Mouse (Mus musculus): Measurements from ENCODE around the gene Fbxw19. TPM values are rescaled to one million over a fixed set of nuclear protein-coding genes. Genes with fewer than 3 reads are reported as not detected.
"Not testable (repeated sequence)": the region's sequence is repeated elsewhere in the genome, so short reads cannot be mapped to it uniquely, and the experiment has no call there.

The Fbxw19 gene
- polyA plus RNA-seq (2012; rRNA removed), result not detected in 2 replicates

DNA sequence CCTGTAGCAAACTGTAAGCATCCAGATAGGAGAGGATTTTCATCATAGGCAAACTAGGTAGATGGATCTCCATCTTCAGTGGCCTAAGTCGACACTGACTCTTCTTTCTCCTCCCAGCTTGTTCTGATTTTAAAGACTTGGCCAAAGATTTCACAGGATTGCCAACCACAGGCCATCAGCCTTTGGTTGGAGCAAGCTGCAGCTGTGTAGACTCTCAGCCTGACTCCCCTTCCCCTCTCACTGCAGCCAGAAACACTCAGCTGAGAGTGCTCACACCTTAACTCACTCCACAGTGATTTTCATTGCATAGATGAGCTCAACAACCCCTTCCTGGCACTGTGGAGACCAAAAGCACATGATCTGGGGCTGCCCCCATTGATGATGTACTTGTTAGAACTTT is at the start of gene Fbxw19:
Fbxw19 (minus strand) TSS at position 101 of the 400 bp plus-strand sequence.
- DNase-seq (ENCODE audit: low read depth), result not testable (repeated sequence)

DNA sequence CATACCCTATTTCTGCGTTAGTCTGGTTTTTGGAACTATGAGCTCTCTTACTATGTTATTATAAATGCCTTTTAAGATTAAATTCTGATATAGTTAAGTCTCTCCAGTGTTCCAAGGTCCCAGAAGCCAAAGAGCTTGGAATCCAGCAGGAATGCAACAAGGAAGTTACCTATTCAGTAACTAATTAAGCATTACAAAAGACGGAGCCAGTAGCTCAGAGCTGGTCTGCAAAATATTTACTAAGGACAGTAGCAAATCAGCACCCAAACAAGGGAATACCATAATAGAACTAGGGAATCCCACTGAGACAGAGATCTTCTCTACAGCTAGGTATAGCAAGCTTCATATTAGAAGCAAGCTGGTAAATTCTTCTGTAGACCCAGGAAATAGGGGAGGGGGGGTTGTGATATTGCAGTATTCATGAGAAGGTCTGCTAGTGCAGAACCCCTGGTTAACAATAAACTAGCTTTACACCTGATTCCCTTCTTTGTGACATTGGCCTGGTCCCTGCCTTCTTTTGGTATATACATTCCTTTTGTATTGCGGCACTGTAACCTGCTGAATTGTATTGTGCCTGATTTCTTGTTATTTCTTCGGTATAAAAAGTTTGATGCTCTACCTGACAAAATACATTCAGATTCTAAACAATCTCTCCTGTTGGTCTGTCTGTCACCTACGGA is 27.9 kb upstream of the Fbxw19 start:
- no peak for TF ChIP-seq CTCF (IDR thresholded peaks at IDR 0.05; ENCODE audit: borderline replicate concordance, extremely low read depth, insufficient read depth, insufficient read length)
- TF ChIP-seq POLR2A (IDR thresholded peaks at IDR 0.05; ENCODE audit: borderline replicate concordance, extremely low read depth, insufficient read depth, insufficient read length, poor library complexity, severe bottlenecking), result no peak
- no peak for DNase-seq (ENCODE audit: low read depth)

DNA sequence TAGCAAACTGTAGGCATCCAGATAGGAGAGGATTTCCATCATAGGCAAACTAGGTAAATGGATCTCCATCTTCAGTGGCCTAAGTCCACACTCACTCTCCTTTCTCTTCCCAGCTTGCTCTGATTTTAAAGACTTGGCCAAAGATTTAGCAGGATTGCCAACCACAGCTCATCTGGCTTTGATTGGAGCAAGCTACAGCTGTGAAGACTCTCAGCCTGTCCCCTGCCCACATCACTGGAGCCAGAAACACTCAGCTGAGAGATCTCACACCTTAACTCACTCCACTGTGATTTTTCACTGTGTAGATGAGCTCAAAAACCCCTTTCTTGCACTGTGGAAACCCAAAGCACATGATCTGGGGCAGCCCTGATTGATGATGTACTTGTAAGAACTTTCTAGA is 46.6 kb downstream of the Fbxw19 start, which contains the start of gene Fbxw16:
Fbxw16 (minus strand) TSS at position 101 of the 400 bp plus-strand sequence.
- TF ChIP-seq CTCF (IDR thresholded peaks at IDR 0.05; ENCODE audit: borderline replicate concordance, extremely low read depth, insufficient read depth, insufficient read length) (no peak), POLR2A (IDR thresholded peaks at IDR 0.05; ENCODE audit: borderline replicate concordance, extremely low read depth, insufficient read depth, insufficient read length, poor library complexity, severe bottlenecking) (no peak)
- DNase-seq (ENCODE audit: low read depth), result no peak

DNA sequence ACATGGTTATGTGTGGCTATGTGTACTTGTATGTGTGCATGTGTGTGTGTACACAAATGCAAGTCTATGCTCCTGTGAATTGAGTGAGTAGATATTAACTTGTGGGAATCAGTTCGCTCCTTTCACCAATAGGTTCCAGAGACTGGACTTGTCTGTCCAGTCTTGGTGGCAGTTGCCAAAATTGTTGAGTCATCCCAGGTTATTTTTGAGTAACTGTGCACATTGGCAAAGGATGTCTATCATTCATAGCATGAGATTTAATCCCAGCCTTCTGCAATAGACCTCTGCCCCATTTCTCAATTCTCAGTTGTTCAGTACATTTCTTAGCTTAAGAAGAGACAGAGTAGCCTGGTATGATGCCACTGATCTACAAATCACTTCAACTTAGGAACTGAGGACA is 62.7 kb downstream of the Fbxw19 start:
- DNase-seq (ENCODE audit: low read depth), result no peak
- no peak for TF ChIP-seq CTCF (IDR thresholded peaks at IDR 0.05; ENCODE audit: borderline replicate concordance, extremely low read depth, insufficient read depth, insufficient read length)
- no peak for TF ChIP-seq POLR2A (IDR thresholded peaks at IDR 0.05; ENCODE audit: borderline replicate concordance, extremely low read depth, insufficient read depth, insufficient read length, poor library complexity, severe bottlenecking)

Other genes starting within 250 kb of the Fbxw19 start
- not detected in 2 replicates for gene Fbxw14, start 208.2 kb downstream of the Fbxw19 start, polyA plus RNA-seq (2012; rRNA removed)
- not detected in 2 replicates for gene Fbxw28, start 156.2 kb downstream of the Fbxw19 start, polyA plus RNA-seq (2012; rRNA removed)
- not detected in 2 replicates for gene Fbxw22, start 91.6 kb downstream of the Fbxw19 start, polyA plus RNA-seq (2012; rRNA removed)
- not detected in 2 replicates for gene Fbxw16, start 46.7 kb downstream of the Fbxw19 start, polyA plus RNA-seq (2012; rRNA removed)
- 0.15 TPM in 1 of 2 replicates, not detected in the other for gene Fbxw15, start 72.4 kb upstream of the Fbxw19 start, polyA plus RNA-seq (2012; rRNA removed)
- gene Fbxw24, start 130.2 kb upstream of the Fbxw19 start, polyA plus RNA-seq (2012; rRNA removed), result 0.09 and 0.12 TPM in 2 replicates
- gene Fbxw25, start 168.8 kb upstream of the Fbxw19 start, polyA plus RNA-seq (2012; rRNA removed), result 0.04 TPM in 1 of 2 replicates, not detected in the other
- not detected in 2 replicates for gene Fbxw18, start 206.8 kb upstream of the Fbxw19 start, polyA plus RNA-seq (2012; rRNA removed)